Mouse (Mus musculus) adrenal gland, adult 8-10 months (tissue): Measurements from ENCODE around the gene Syne2. TPM values are rescaled to one million over a fixed set of nuclear protein-coding genes. Genes with fewer than 3 reads are reported as not detected.

ENCODE experiments used
- DNase-seq: peaks from one replicate; pipeline ENCODE4 v3.0.0; 2022
- total RNA-seq, 4 experiments: library from RNA; stranded (reverse); gene quantifications; 2 replicates each; pipeline ENCODE4 v1.2.4; 2022

The Syne2 gene
- total RNA-seq, 4 experiments from 2014 or later: 44.7 to 90.5 (median 59.6) TPM

GRCm38 (mm10) chr12:75829616-75830015 is 11.7 kb downstream of the Syne2 start:
- DNase-seq: no peak

GRCm38 (mm10) chr12:75833149-75833959 is 15.4 kb downstream of the Syne2 start:
- DNase-seq: no peak

GRCm38 (mm10) chr12:75833960-75834729 is 16.2 kb downstream of the Syne2 start:
- no peak for DNase-seq

GRCm38 (mm10) chr12:75836524-75836962 is 18.6 kb downstream of the Syne2 start:
- no peak for DNase-seq

GRCm38 (mm10) chr12:75837462-75837861 is 19.5 kb downstream of the Syne2 start:
- DNase-seq: no peak

- DNase-seq: no peak
These were observed 21.3 kb downstream of the Syne2 start for GRCm38 (mm10) chr12:75839083-75839736.

- no peak for DNase-seq
These were observed 23.2 kb downstream of the Syne2 start for GRCm38 (mm10) chr12:75841183-75841582.

GRCm38 (mm10) chr12:75844311-75844710 is 26.4 kb downstream of the Syne2 start:
- DNase-seq: no peak

GRCm38 (mm10) chr12:75845070-75845469 is 27.1 kb downstream of the Syne2 start:
- DNase-seq: no peak

GRCm38 (mm10) chr12:75846513-75846912 is 28.6 kb downstream of the Syne2 start:
- DNase-seq: no peak

- DNase-seq: no peak
These were observed 32.3 kb downstream of the Syne2 start for GRCm38 (mm10) chr12:75850205-75850604.

GRCm38 (mm10) chr12:75851481-75851880 is 33.5 kb downstream of the Syne2 start:
- DNase-seq: no peak

- DNase-seq: no peak
These were observed 34.5 kb downstream of the Syne2 start for GRCm38 (mm10) chr12:75852384-75852783.

- peak; percentile 72 for DNase-seq
These were observed 35.6 kb downstream of the Syne2 start for GRCm38 (mm10) chr12:75853559-75853958.

- DNase-seq: no peak
These were observed 37.1 kb downstream of the Syne2 start for GRCm38 (mm10) chr12:75855051-75855453.

- no peak for DNase-seq
These were observed 37.7 kb downstream of the Syne2 start for GRCm38 (mm10) chr12:75855621-75856020.

- no peak for DNase-seq
These were observed 38.3 kb downstream of the Syne2 start for GRCm38 (mm10) chr12:75856096-75856868.

GRCm38 (mm10) chr12:75859936-75860335 is 42.0 kb downstream of the Syne2 start:
- no peak for DNase-seq

- no peak for DNase-seq
These were observed 42.9 kb downstream of the Syne2 start for GRCm38 (mm10) chr12:75860843-75861242.

GRCm38 (mm10) chr12:75865166-75865565 is 47.2 kb downstream of the Syne2 start:
- DNase-seq: no peak

- DNase-seq: no peak
These were observed 48.8 kb downstream of the Syne2 start for GRCm38 (mm10) chr12:75866419-75867373.
